ENCODE assay signal across 23 mouse cellular contexts in genomic region chr19:55266786-55267185, GRCm38 (mm10). TPM values are rescaled to one million over a fixed set of nuclear protein-coding genes. Genes with fewer than 3 reads are reported as not detected.
A peak's percentile ranks its signal among the peaks of the same experiment; 100 is the strongest.
DNase-seq lines count a peak whose midpoint lies in the region; ATAC-seq and TF ChIP-seq lines count a peak whose summit lies in the region.
"Had no signal": no experiment of that assay in that cellular context is flagged by ENCODE, and none has a peak within 500 bp of the region (broad histone marks: within the 10 kb centered on the region; RNA-seq: fewer than 3 reads in every experiment).

No protein-coding gene starts in this region.

- no peaks in the 10 kb centered on the region for H3K36me3 ChIP-seq in embryonic facial prominence, embryonic 14.5 days (ENCODE audit: control insufficient read depth, insufficient read depth, low read length)
- H3K36me3 ChIP-seq in embryonic facial prominence, embryonic 10.5 days (replicated peaks): no peaks in the 10 kb centered on the region
- no peaks in the 10 kb centered on the region for H3K36me3 ChIP-seq in kidney, postnatal 0 days (ENCODE audit: insufficient read depth, low read length)
- no peaks in the 10 kb centered on the region for H3K36me3 ChIP-seq in stomach, postnatal 0 days (ENCODE audit: control insufficient read depth, insufficient read depth, low read length)
- H3K36me3 ChIP-seq: hindbrain, embryonic 15.5 days; limb, embryonic 15.5 days had no signal

- H3K9me3 ChIP-seq in embryonic facial prominence, embryonic 14.5 days (ENCODE audit: control insufficient read depth, low read length): no peaks in the 10 kb centered on the region
- H3K9me3 ChIP-seq in embryonic facial prominence, embryonic 10.5 days: no peaks in the 10 kb centered on the region
- no peaks in the 10 kb centered on the region for H3K9me3 ChIP-seq in kidney, postnatal 0 days (replicated peaks; ENCODE audit: low read length)
- no peaks in the 10 kb centered on the region for H3K9me3 ChIP-seq in stomach, postnatal 0 days (ENCODE audit: control insufficient read depth, low read length)
- H3K9me3 ChIP-seq: hindbrain, embryonic 15.5 days; limb, embryonic 15.5 days had no signal

- peak; percentile 71 for DNase-seq in embryonic facial prominence, embryonic 14.5 days (ENCODE audit: low spot score)
- no peak for DNase-seq in embryonic facial prominence, embryonic 10.5 days (ENCODE audit: low spot score)
- peak; percentile 30 to 59 for DNase-seq in urinary bladder, adult 18-20 months (ENCODE audit: low spot score in 2 of 2)
- DNase-seq in urinary bladder, postnatal 25 days (ENCODE audit: low spot score): no peak
- DNase-seq in kidney, postnatal 0 days (ENCODE audit: low spot score): no peak
- no peak for DNase-seq in stomach, postnatal 0 days (ENCODE audit: low spot score)
- DNase-seq in cerebellum, adult 8-10 months: no peak
- DNase-seq in left cerebral cortex, postnatal 10 days (ENCODE audit: extremely low spot score in 1 of 2, low spot score in 2 of 2): no peak
- DNase-seq: adrenal gland, postnatal 36 days; cerebellum, postnatal 14 days; gastrocnemius, adult 2 months; heart, adult 2 months; lung, postnatal 14 days; right cerebral cortex, adult 18-20 months; spleen, adult 18-20 months had no signal

- no peak overlapping the region; the same call in 1 of the 2 replicates for H3K27ac ChIP-seq in embryonic facial prominence, embryonic 14.5 days (replicated peaks; ENCODE audit: low read depth, low read length)
- no peak overlapping the region for H3K27ac ChIP-seq in embryonic facial prominence, embryonic 10.5 days (replicated peaks)
- peak overlapping the region; percentile 86; the same call in 1 of the 2 replicates for H3K27ac ChIP-seq in kidney, postnatal 0 days
- peak overlapping the region; percentile 58 for H3K27ac ChIP-seq in stomach, postnatal 0 days (replicated peaks)
- H3K27ac ChIP-seq: gastrocnemius, adult 2 months; heart, adult 2 months; hindbrain, embryonic 15.5 days; limb, embryonic 15.5 days had no signal

- intact Hi-C loops in left cerebral cortex, postnatal 10 days (cut with DNase I): no loop called here

- peak; percentile 64 for TF ChIP-seq EP300 in stomach, postnatal 0 days (optimal IDR thresholded peaks at IDR 0.05)

- no peaks in the 10 kb centered on the region for H3K27me3 ChIP-seq in embryonic facial prominence, embryonic 14.5 days (replicated peaks; ENCODE audit: control insufficient read depth, insufficient read depth, low read length)
- no peaks in the 10 kb centered on the region for H3K27me3 ChIP-seq in embryonic facial prominence, embryonic 10.5 days (replicated peaks; ENCODE audit: low read depth, poor library complexity, severe bottlenecking)
- H3K27me3 ChIP-seq in kidney, postnatal 0 days (ENCODE audit: insufficient read depth, low read length): no peaks in the 10 kb centered on the region
- no peaks in the 10 kb centered on the region for H3K27me3 ChIP-seq in stomach, postnatal 0 days (ENCODE audit: control insufficient read depth, insufficient read depth, low read length)
- H3K27me3 ChIP-seq: CH12.LX; hindbrain, embryonic 15.5 days; limb, embryonic 15.5 days had no signal

- ATAC-seq in embryonic facial prominence, embryonic 14.5 days (ENCODE audit: low read depth): no peak
- no peak for ATAC-seq in kidney, postnatal 0 days (replicated peaks; ENCODE audit: low FRiP score, low read depth)
- no peak for ATAC-seq in stomach, postnatal 0 days (ENCODE audit: low FRiP score, low TSS enrichment)
- ATAC-seq: forebrain, embryonic 16.5 days had no signal

- no peak overlapping the region for H3K9ac ChIP-seq in embryonic facial prominence, embryonic 14.5 days (ENCODE audit: low read depth, low read length)
- H3K9ac ChIP-seq in kidney, postnatal 0 days (ENCODE audit: low read depth, low read length): no peak overlapping the region
- no peak overlapping the region for H3K9ac ChIP-seq in stomach, postnatal 0 days (ENCODE audit: low read length)
- H3K9ac ChIP-seq: hindbrain, embryonic 15.5 days; limb, embryonic 15.5 days had no signal

- TF ChIP-seq CTCF in kidney, postnatal 0 days (IDR thresholded peaks at IDR 0.05; ENCODE audit: low read depth): no peak
- no peak for TF ChIP-seq CTCF in stomach, postnatal 0 days (IDR thresholded peaks at IDR 0.05; ENCODE audit: low read depth)

- 73% methylated on average over 3 of the region's 3 CpGs for WGBS in embryonic facial prominence, embryonic 14.5 days
- WGBS in embryonic facial prominence, embryonic 10.5 days: 78% methylated on average over 3 of the region's 3 CpGs
- 68% methylated on average over 3 of the region's 3 CpGs for WGBS in kidney, postnatal 0 days
- 67% methylated on average over 3 of the region's 3 CpGs for WGBS in stomach, postnatal 0 days

- H3K4me2 ChIP-seq in embryonic facial prominence, embryonic 14.5 days (ENCODE audit: low read depth, low read length): no peak overlapping the region
- H3K4me2 ChIP-seq in kidney, postnatal 0 days (ENCODE audit: low read length): no peak overlapping the region
- H3K4me2 ChIP-seq in stomach, postnatal 0 days (replicated peaks; ENCODE audit: low read depth): no peak overlapping the region
- H3K4me2 ChIP-seq: hindbrain, embryonic 15.5 days; limb, embryonic 15.5 days; midbrain, embryonic 11.5 days had no signal

- H3K4me3 ChIP-seq in embryonic facial prominence, embryonic 14.5 days (ENCODE audit: low read depth, low read length): no peak overlapping the region
- H3K4me3 ChIP-seq in embryonic facial prominence, embryonic 10.5 days: no peak overlapping the region
- H3K4me3 ChIP-seq in kidney, postnatal 0 days (replicated peaks; ENCODE audit: low read depth, low read length): no peak overlapping the region
- H3K4me3 ChIP-seq in stomach, postnatal 0 days (ENCODE audit: low read depth, low read length): no peak overlapping the region
- H3K4me3 ChIP-seq: erythroblast, embryonic 14.5 days; gastrocnemius, adult 2 months; heart, adult 2 months; hindbrain, embryonic 15.5 days; limb, embryonic 15.5 days; myocyte had no signal

- peaks cover 8% of the 10 kb centered on the region for H3K4me1 ChIP-seq in embryonic facial prominence, embryonic 14.5 days (ENCODE audit: control insufficient read depth, insufficient read depth, low read length)
- H3K4me1 ChIP-seq in embryonic facial prominence, embryonic 10.5 days: peaks cover 10% of the 10 kb centered on the region
- 0 out of 2 replicates have a peak, but pooled peaks cover 21% of the 10 kb centered on the region for H3K4me1 ChIP-seq in kidney, postnatal 0 days (replicated peaks; ENCODE audit: insufficient read depth, low read length)
- H3K4me1 ChIP-seq in stomach, postnatal 0 days (replicated peaks; ENCODE audit: control insufficient read depth, insufficient read depth): no peaks in the 10 kb centered on the region; the same call in none of the 2 replicates
- H3K4me1 ChIP-seq: hindbrain, embryonic 15.5 days had no signal

RNA-seq across cellular contexts. Expression of gene Acsl5, which starts 15.0 kb away (rescaled TPM):
- polyA plus RNA-seq in embryonic facial prominence, embryonic 14.5 days (2014; fragmentation: Nextera tagmentation; extraction: Ambion mirVana): 31.0 and 36.4 TPM in 2 replicates
- polyA plus RNA-seq in embryonic facial prominence, embryonic 10.5 days (2016; fragmentation: Nextera tagmentation; extraction: Ambion mirVana): 24.0 and 27.4 TPM in 2 replicates
- 60.6 and 64.8 TPM in 2 replicates for polyA plus RNA-seq in kidney, postnatal 0 days (2015; fragmentation: Nextera tagmentation; extraction: Ambion mirVana)
- 62.7 and 63.2 TPM in 2 replicates for polyA plus RNA-seq in stomach, postnatal 0 days (2015; fragmentation: Nextera tagmentation; extraction: Ambion mirVana)
- total RNA-seq in left cerebral cortex, postnatal 10 days (2021): 10 to 100 TPM; 38.9 to 40.2 TPM

RNA-seq across cellular contexts. Expression of gene Gucy2g, which starts 25.8 kb away (rescaled TPM):
- polyA plus RNA-seq in embryonic facial prominence, embryonic 14.5 days (2014; fragmentation: Nextera tagmentation; extraction: Ambion mirVana): 0.06 TPM in 1 of 2 replicates, not detected in the other
- not detected in 2 replicates for polyA plus RNA-seq in embryonic facial prominence, embryonic 10.5 days (2016; fragmentation: Nextera tagmentation; extraction: Ambion mirVana)
- polyA plus RNA-seq in kidney, postnatal 0 days (2015; fragmentation: Nextera tagmentation; extraction: Ambion mirVana): 0.34 and 0.36 TPM in 2 replicates
- polyA plus RNA-seq in stomach, postnatal 0 days (2015; fragmentation: Nextera tagmentation; extraction: Ambion mirVana): 0.08 TPM in 2 replicates
- 1 to 10 TPM; 2.4 to 2.7 TPM for total RNA-seq in left cerebral cortex, postnatal 10 days (2021)
- total RNA-seq: adrenal gland, postnatal 36 days; CH12.LX had no signal
- polyA plus RNA-seq: erythroblast, embryonic 14.5 days; forebrain, embryonic 16.5 days; heart, postnatal 0 days; midbrain, embryonic 11.5 days had no signal

RNA-seq across cellular contexts. Expression of gene Zdhhc6, which starts 49.0 kb away (rescaled TPM):
- polyA plus RNA-seq in embryonic facial prominence, embryonic 14.5 days (2014; fragmentation: Nextera tagmentation; extraction: Ambion mirVana): 73.2 and 82.9 TPM in 2 replicates
- polyA plus RNA-seq in embryonic facial prominence, embryonic 10.5 days (2016; fragmentation: Nextera tagmentation; extraction: Ambion mirVana): 112 and 115 TPM in 2 replicates
- 79.9 and 92.8 TPM in 2 replicates for polyA plus RNA-seq in kidney, postnatal 0 days (2015; fragmentation: Nextera tagmentation; extraction: Ambion mirVana)
- polyA plus RNA-seq in stomach, postnatal 0 days (2015; fragmentation: Nextera tagmentation; extraction: Ambion mirVana): 49.8 and 50.8 TPM in 2 replicates
- 10 to 100 TPM; 25.6 to 26.8 TPM for total RNA-seq in left cerebral cortex, postnatal 10 days (2021)

RNA-seq across cellular contexts. Expression of gene Vti1a, which starts 49.3 kb away (rescaled TPM):
- polyA plus RNA-seq in embryonic facial prominence, embryonic 14.5 days (2014; fragmentation: Nextera tagmentation; extraction: Ambion mirVana): 17.0 and 21.7 TPM in 2 replicates
- 30.6 and 31.2 TPM in 2 replicates for polyA plus RNA-seq in embryonic facial prominence, embryonic 10.5 days (2016; fragmentation: Nextera tagmentation; extraction: Ambion mirVana)
- polyA plus RNA-seq in kidney, postnatal 0 days (2015; fragmentation: Nextera tagmentation; extraction: Ambion mirVana): 22.4 and 24.5 TPM in 2 replicates
- polyA plus RNA-seq in stomach, postnatal 0 days (2015; fragmentation: Nextera tagmentation; extraction: Ambion mirVana): 19.4 and 20.1 TPM in 2 replicates
- total RNA-seq in left cerebral cortex, postnatal 10 days (2021): 10 to 100 TPM; 58.0 to 61.1 TPM

Comparison
In these comparisons a context has a peak if more than half of its experiments do, and no peak if none do; other contexts are left out.
1. DNase-seq: peak in embryonic facial prominence, embryonic 14.5 days (single experiment) and urinary bladder, adult 18-20 months (2 of 2); none in embryonic facial prominence, embryonic 10.5 days (single experiment), urinary bladder, postnatal 25 days (single experiment), kidney, postnatal 0 days (single experiment), stomach, postnatal 0 days (single experiment), cerebellum, adult 8-10 months (single experiment) and left cerebral cortex, postnatal 10 days (0 of 2).
2. H3K27ac ChIP-seq: peak in kidney, postnatal 0 days (single experiment) and stomach, postnatal 0 days (single experiment); none in embryonic facial prominence, embryonic 14.5 days (single experiment) and embryonic facial prominence, embryonic 10.5 days (single experiment).